Mouse (Mus musculus): ENCODE data around the gene Ctcf. TPM values are rescaled to one million over a fixed set of nuclear protein-coding genes. Genes with fewer than 3 reads are reported as not detected.

Ctcf gene
- 66.2 and 134 TPM in 2 replicates for polyA plus RNA-seq (2012; rRNA removed)

GRCm38 (mm10) chr8:105636018-105636962 is at the start of gene Ctcf:
TSS of gene Ctcf (plus strand) at chr8:105636568.

DNA sequence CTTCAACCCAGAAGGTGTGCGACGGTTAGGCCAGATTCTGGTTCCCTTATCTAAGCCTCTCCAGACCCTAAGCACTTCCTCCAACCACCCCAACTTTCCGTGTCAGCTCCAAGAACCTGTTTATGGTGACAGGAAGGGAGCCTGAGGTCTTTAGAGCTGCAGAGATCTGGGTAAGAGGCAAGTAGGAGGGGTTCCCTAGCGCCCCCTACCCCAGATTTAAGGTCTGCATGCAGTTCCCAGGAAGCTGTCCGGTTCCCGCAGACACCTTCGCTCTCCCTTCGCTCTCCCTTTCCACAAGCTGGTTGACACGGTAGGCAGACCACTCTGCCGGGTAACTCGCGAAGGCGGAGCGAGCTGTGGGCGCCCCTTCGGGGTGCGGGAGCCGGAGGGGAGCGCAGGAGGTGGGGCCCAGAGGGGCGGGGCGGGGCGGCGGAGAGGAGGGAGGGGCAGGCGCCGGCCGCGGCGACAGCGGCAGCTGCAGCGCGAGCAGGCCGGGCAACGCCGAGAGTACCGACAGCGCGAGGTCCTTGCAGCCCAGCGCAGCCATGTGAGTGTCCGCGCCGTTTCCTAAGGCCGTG is 31.5 kb upstream of the Ctcf start, which contains the start of gene Ripor1:
TSS of gene Ripor1 (plus strand) at position 452 of the 578 bp plus-strand sequence.

DNA sequence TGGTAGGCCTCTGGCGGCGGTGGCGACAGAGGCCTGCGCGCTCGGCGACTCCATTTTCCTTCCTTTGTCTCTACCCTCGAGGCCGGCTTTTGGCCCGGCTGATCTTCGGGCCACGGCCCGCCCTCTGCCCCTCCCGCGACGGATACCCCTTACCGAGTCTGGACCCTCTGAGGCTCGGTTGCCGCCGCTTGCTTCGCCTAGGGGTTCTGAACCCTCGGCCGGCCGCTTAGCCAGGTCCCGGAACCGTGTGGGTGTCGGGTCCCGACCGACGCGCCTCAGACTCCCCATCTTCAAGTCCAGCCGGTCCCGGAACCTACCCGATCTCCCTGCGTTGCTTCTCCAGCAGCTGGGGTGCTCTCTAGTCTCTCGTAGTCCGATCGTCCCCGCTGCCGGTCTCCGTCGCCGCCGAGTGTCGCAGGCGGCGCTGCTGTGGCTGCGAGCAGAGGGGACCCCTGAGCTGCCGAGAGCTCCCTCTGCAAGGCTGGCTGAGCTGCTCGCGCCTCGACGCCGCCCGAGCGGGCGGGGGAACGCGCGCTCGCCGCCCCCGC is 669 bp downstream of the Ctcf start, which contains the start of gene Agrp:
TSS of gene Agrp (minus strand) at position 431 of the 548 bp plus-strand sequence.

GRCm38 (mm10) chr8:105685796-105686308 is 49.5 kb downstream of the Ctcf start, which contains the start of gene Carmil2:
TSS of gene Carmil2 (plus strand) at chr8:105686274.

GRCm38 (mm10) chr8:105700966-105701824 is 64.8 kb downstream of the Ctcf start, which contains the start of the genes Acd and Pard6a:
TSS of gene Acd (minus strand) at chr8:105701102.
TSS of gene Pard6a (plus strand) at chr8:105701148.

GRCm38 (mm10) chr8:105707498-105708403 is 71.4 kb downstream of the Ctcf start, which contains the start of the genes 4933405L10Rik and Enkd1:
TSS of gene 4933405L10Rik (plus strand) at chr8:105707655.
TSS of gene Enkd1 (minus strand) at chr8:105708210.

Other genes starting within 250 kb of the Ctcf start
- gene Kctd19, start 223.1 kb upstream of the Ctcf start, polyA plus RNA-seq (2012; rRNA removed) = not detected in 2 replicates
- 2.1 and 4.3 TPM in 2 replicates for gene Lrrc36, start 223.0 kb upstream of the Ctcf start, polyA plus RNA-seq (2012; rRNA removed)
- gene Tppp3, start 165.0 kb upstream of the Ctcf start, polyA plus RNA-seq (2012; rRNA removed) = 60.2 and 72.4 TPM in 2 replicates
- 34.5 and 38.7 TPM in 2 replicates for gene Zdhhc1, start 139.7 kb upstream of the Ctcf start, polyA plus RNA-seq (2012; rRNA removed)
- gene Hsd11b2, start 117.8 kb upstream of the Ctcf start, polyA plus RNA-seq (2012; rRNA removed) = 19.6 and 32.8 TPM in 2 replicates
- gene Atp6v0d1, start 70.5 kb upstream of the Ctcf start, polyA plus RNA-seq (2012; rRNA removed) = 81.3 and 99.4 TPM in 2 replicates
- gene Ripor1, start 31.3 kb upstream of the Ctcf start, polyA plus RNA-seq (2012; rRNA removed) = 12.4 and 17.6 TPM in 2 replicates
- 0.31 and 0.57 TPM in 2 replicates for gene Agrp, start 825 bp downstream of the Ctcf start, polyA plus RNA-seq (2012; rRNA removed)
- gene Carmil2, start 49.7 kb downstream of the Ctcf start, polyA plus RNA-seq (2012; rRNA removed) = 4.8 and 6.2 TPM in 2 replicates
- gene Acd, start 64.5 kb downstream of the Ctcf start, polyA plus RNA-seq (2012; rRNA removed) = 29.8 and 41.5 TPM in 2 replicates
- gene Pard6a, start 64.6 kb downstream of the Ctcf start, polyA plus RNA-seq (2012; rRNA removed) = 18.5 and 21.5 TPM in 2 replicates
- gene 4933405L10Rik, start 71.1 kb downstream of the Ctcf start, polyA plus RNA-seq (2012; rRNA removed) = 0.07 and 0.22 TPM in 2 replicates
- 44.8 and 45.6 TPM in 2 replicates for gene Enkd1, start 71.6 kb downstream of the Ctcf start, polyA plus RNA-seq (2012; rRNA removed)
- gene Gfod2, start 122.1 kb downstream of the Ctcf start, polyA plus RNA-seq (2012; rRNA removed) = 23.5 and 50.7 TPM in 2 replicates
- gene Ranbp10, start 190.8 kb downstream of the Ctcf start, polyA plus RNA-seq (2012; rRNA removed) = 29.6 and 36.9 TPM in 2 replicates
- gene Tsnaxip1, start 191.2 kb downstream of the Ctcf start, polyA plus RNA-seq (2012; rRNA removed) = 0.14 and 0.55 TPM in 2 replicates
- gene Cenpt, start 216.7 kb downstream of the Ctcf start, polyA plus RNA-seq (2012; rRNA removed) = 68.4 and 87.0 TPM in 2 replicates
- 63.7 and 70.3 TPM in 2 replicates for gene Thap11, start 218.6 kb downstream of the Ctcf start, polyA plus RNA-seq (2012; rRNA removed)
- 199 and 370 TPM in 2 replicates for gene Nutf2, start 224.0 kb downstream of the Ctcf start, polyA plus RNA-seq (2012; rRNA removed)
- 45.7 and 71.5 TPM in 2 replicates for gene Edc4, start 244.3 kb downstream of the Ctcf start, polyA plus RNA-seq (2012; rRNA removed)

Data from central nervous system, embryonic 11.5 days (tissue).